Mouse (Mus musculus): ENCODE results near the gene Zfp654. TPM values are rescaled to one million over a fixed set of nuclear protein-coding genes. Genes with fewer than 3 reads are reported as not detected.

Zfp654 gene
- polyA plus RNA-seq, 1 experiment from 2014 or later = 9.6 TPM

Other genes starting within 250 kb of the Zfp654 start
- not detected in 2 replicates for gene Csnka2ip, start 249.2 kb downstream of the Zfp654 start, polyA plus RNA-seq (2014; fragmentation: Nextera tagmentation; extraction: Ambion mirVana)
- gene 4930453N24Rik, start 80.5 kb downstream of the Zfp654 start, polyA plus RNA-seq (2014; fragmentation: Nextera tagmentation; extraction: Ambion mirVana) = 32.1 and 38.1 TPM in 2 replicates
- 125 and 145 TPM in 2 replicates for gene Cggbp1, start 344 bp upstream of the Zfp654 start, polyA plus RNA-seq (2014; fragmentation: Nextera tagmentation; extraction: Ambion mirVana)

Data from embryonic facial prominence, embryonic 11.5 days (tissue).